Mouse (Mus musculus) mesoderm, embryonic 11.5 days (tissue): ENCODE data around the gene Txnrd3.

ENCODE experiments used
- DNase-seq: peaks from one replicate; pipeline ENCODE4 v3.0.0-alpha.2; 2012; ENCODE audit warnings: low read depth, low spot score

Txnrd3 gene

GRCm38 (mm10) chr6:89643798-89644270 lies at the start of gene Txnrd3:
Txnrd3 (plus strand) TSS chr6:89643988.
- peak; percentile 91 for DNase-seq

GRCm38 (mm10) chr6:89595018-89595776 lies 48.6 kb upstream of the Txnrd3 start, which contains the start of gene Chchd6:
Chchd6 (minus strand) TSS chr6:89595652.
- DNase-seq, result peak; percentile 93

DNA sequence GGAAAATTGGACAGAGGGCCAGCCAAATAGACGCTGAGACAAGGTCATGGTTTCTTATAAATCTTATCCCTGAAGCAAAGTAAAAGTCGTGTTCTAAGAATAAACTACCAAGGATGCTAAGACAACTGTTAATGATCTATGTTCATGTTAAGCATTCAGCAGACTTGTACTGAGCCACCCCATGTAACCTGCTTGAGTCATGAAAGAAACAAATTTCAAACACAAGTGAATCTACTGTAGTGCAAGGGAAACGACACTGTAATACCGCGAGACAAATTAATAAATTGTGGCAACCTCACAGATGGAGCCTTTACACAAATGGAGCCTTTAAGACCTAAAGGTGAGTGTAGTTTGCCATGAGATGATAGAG lies 48.0 kb upstream of the Txnrd3 start:
- no peak for DNase-seq

GRCm38 (mm10) chr6:89596510-89596909 lies 47.3 kb upstream of the Txnrd3 start:
- no peak for DNase-seq

DNA sequence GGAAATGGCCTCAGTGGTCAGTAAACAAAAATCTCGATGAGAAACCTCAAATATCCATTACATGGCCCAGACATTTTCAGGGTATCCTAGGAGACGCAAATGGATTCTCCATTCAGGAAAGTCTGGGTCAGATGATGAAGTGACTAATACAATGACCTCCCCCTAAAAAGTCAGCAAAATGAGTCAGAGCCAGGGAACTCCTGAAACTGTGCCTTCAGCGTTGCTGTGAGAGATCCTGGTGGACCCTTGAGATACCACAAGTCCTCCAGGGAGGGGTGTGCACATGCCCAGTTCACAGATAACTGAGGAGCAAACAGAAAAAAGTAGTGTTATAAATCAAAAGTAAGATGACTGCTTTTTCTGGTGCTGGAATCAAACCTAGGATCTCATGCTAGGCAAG lies 37.7 kb upstream of the Txnrd3 start:
- no peak for DNase-seq

DNA sequence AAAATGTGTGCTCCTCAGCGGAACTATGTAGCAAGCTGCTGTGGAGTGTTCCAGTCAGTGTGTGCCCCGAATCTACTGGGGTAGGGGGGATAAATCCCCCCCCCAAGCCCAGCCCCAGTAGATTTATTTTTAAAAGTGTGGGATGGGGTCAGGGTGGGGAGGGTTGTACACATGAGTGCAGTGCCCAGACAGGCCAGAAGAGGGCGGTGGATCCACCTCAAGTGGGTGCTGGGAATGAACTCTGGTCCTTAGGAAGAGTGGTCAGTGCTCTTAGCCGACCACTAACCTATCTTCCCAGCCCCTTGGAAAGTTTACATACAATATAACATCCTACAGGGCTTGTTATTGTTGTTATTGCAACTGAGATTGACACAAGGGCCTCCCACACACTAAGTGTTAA lies 35.8 kb upstream of the Txnrd3 start:
- no peak for DNase-seq

DNA sequence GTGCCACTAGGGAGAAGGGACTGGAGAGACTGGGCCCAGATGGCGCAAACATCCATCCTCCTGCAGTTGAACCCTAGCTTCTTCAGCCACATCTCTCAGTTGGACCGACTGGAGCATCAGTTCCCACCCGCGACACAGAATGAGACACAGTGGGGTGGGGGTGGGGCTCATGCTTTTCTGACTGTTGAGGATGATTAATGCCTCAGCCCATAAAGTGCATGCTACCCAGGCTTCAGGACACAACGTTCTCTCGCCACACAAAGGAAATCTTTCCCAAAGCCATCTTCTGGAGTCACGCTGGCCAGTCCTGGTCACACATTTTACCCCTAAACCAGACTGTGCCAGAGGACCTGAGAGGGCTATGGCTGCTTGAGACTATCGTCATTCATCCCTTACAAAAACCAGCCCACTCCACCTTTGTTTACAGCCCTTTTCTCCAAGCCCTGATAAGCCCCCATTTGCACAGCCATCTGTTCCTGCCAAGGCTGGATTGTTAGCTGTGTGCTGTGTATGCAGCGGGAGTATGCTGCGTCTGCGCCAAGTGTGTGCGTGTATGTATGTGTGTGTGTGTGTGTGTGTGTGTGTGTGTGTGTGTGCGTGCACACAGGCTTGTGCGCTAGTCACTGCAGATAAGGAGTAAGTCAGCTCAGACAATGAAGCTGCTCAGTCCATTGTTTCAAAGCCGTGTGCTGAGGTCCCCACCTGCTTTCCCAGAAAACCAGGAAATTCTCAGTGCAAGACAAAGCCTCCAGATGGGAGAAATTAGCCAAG lies 30.3 kb upstream of the Txnrd3 start:
- peak; percentile 47 for DNase-seq

- no peak for DNase-seq
These were observed 29.7 kb upstream of the Txnrd3 start for GRCm38 (mm10) chr6:89614107-89614471.

- DNase-seq, result no peak
These were observed 29.0 kb upstream of the Txnrd3 start for GRCm38 (mm10) chr6:89614596-89615372.

DNA sequence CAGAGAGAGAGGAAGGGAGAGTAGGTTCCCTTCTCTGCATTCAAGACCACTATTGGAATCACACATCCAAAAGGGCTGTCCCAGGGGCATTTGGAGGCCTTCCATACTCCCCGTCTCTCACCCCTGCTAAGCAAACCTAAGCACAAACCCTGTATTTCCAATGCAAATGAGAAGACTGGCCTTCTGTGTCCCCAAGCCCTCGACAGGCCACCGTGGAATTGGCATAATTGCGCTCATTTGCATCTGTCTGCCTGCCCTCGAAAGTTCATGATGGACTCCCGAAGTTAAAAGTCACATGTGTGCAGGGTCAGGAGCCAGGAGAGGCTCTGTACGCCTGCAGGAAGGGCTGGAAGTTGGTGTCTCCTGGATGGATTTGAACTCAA lies 28.4 kb upstream of the Txnrd3 start:
- DNase-seq, result no peak

GRCm38 (mm10) chr6:89622647-89623046 lies 21.1 kb upstream of the Txnrd3 start:
- DNase-seq, result no peak

GRCm38 (mm10) chr6:89628045-89628785 lies 15.6 kb upstream of the Txnrd3 start:
- no peak for DNase-seq

DNA sequence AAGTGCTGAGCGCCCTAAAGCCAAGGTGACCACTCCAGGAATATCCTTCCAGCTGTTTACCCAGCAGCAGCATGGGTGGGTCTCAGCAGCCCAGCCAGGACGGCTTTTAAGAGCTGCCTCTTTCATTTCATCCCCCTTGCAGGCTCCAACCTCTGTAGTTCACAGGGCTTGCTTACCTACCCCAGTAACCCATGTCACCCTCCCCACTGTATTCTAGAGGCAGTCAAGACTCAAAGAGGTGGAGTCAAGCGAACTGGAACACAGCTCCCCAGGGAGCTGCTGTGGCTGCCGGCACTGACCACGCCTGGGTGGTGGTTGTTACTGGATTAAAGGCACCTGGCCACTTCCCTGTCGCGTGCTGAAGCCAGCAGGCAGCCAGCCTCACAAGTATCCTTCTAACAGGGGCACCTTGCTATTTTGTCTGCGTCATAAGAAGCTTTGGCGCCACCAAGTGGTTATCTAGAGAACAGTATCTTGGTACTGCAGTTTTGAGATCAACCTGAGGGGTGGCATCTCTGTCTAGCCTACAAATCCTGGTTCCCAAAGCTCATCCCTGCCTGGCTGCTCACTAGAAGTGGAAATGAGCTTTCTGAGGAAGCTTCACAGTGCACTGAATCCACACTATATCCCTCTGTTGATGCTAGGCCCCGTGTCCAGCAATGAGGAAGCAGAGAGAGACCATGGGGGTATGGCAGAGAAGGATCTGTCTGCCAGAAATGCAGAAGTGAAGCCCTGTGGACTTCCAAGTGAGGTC lies 11.8 kb upstream of the Txnrd3 start:
- DNase-seq, result peak; percentile 90

DNA sequence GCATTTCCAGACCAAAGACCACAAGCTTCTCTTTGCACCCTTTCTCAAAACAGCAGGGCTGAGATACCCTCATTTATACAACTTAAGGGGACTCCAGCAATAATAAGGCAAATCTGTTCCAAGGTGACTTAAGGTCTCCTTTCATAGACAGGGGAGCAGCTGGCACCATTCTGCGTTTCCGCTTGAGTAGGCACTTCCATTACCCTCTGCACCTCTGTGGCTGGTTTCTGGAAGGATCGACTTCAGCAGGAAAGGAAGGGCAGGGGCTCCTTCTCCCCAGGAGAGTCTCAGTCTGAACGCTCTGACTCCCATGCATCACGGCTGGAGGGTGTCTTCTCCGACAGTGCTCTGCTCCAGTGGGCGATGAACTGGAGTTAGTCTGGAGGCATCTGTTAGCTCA lies 10.7 kb upstream of the Txnrd3 start:
- no peak for DNase-seq

- DNase-seq, result no peak
These were observed 9.4 kb upstream of the Txnrd3 start for GRCm38 (mm10) chr6:89634400-89634799.

DNA sequence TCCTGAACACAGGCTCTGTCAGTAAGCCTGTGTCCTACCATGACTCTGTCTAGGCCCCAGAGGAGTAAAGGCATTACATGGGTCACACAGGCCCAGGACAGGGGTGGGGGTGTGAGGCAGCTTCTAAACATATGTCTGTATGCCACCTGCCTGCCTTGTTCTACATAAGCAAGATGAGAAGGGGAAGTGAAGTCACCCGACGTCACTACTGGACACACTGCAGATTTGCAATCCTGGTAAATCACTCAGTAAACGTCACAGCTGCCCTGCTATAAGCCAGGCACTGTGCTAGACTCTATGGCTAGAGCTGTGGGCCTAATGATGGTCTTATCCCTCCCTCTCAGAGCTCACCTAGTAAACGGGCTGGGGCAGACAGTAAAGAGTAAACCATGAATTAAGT lies 5.8 kb upstream of the Txnrd3 start:
- DNase-seq, result no peak

DNA sequence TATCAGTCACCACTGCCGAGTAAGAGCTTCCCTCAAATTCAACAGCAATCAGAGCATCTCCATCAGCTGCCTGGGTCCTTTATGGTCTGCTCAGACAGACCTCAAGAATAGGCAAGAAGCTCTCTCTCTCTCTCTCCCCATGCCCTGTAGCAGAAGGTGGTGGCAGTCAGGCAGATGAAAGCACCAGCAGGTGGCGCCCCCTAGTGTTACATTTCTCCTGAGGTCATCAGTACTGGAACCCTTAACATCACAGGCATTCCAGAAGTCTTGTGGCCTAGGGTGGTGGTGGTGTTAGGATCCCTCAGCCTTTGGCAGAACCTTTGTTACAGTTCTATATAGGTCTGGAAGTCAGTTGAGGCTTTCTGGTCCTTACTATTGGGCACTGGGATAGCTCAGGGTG lies 4.8 kb upstream of the Txnrd3 start:
- peak; percentile 60 for DNase-seq

DNA sequence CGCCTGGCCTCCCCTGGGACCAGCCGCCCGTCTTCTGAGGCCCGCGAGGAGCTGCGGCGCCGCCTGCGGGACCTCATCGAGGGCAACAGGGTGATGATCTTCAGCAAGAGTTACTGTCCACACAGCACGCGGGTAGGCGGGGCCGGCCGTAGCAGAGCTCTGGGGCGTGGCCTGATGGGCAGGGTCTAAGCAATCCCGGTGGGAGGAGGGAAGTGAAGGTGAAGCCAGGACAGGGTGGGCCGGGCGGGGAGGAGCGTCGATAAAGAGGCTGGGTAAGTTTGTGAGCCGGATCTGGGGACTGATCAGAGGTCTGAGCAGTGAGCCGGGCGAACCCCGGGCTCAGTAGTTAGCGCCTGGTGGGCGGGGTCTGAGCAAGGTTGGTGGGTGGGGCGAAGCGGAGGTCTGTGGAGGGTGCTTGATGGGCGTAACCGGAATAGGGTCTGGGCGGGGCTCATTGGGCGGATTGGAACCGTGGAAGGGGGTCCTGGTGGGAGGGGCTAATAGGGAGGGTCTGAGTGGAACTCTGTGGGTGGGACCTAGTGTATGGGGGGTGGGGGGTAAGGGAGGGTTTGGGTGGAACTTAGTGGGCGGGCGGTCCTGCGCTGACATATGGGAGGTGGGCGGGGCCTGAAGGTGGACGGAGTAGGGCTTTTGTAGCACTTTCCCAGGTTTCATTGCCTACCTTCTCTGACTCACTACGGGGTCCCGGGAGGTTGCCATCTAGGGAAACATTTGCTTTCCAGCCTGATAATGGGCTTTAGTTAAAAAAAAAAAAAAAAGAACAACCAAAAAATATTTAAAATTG lies 685 bp downstream of the Txnrd3 start:
- DNase-seq, result peak; percentile 94

DNA sequence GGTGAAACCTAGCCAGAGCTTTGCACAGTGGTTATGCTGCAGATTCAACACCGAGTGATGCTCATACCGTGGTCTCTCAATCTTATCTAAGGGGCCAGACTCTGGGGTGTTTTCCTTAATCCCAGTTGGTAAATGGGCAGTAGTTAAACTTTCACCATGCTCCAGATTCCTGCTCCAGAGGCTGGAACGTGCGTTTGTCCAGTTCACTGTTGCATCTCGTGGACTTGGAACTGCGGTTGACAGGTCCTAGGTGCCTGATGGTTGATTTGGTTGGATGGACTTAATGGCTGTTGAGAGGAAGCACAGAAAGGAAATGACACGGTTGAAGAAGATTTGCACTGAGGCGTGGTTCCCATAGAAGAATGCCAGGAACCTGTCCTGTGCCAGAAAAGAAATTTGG lies 6.1 kb downstream of the Txnrd3 start:
- DNase-seq, result no peak

DNA sequence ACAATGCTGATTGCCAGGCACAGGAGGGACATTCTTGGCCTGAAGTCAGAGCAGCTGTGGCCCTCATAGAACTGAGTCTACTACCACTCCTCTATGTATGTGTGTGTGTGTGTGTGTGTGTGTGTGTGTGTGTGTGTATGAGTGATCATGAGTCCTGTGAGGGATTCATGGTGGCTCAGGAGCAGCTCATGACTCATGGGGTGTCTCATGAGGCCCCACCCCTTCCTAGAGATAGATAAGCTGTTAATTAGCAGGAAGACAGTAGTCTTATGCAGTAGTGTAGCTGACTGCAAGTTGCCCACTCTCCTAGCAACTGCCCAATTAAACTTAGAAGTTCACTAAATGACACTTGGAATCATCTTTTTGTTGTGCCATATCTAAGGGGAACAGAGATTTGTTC lies 8.0 kb downstream of the Txnrd3 start:
- DNase-seq, result no peak
